Mouse (Mus musculus) lung, postnatal 0 days (tissue): ENCODE measurements around the gene Ptprq. TPM values are rescaled to one million over a fixed set of nuclear protein-coding genes. Genes with fewer than 3 reads are reported as not detected.
A peak's percentile ranks its signal among the peaks of the same experiment; 100 is the strongest.

Source experiments
- ATAC-seq: fragments of 200-750 bp; cut with Nextera tagmentation; 2 replicates; pipeline ENCODE4 v1.8.0; 2017; ENCODE audit warnings: moderate library complexity
- DNase-seq: peaks from one replicate; pipeline ENCODE4 v3.0.0-alpha.2; 2016; ENCODE audit warnings: low spot score
- H3K27ac ChIP-seq: fragments of 300-500 bp; sonication (generic); 2 replicates; pipeline ENCODE4 v1.5.1; 2014; ENCODE audit warnings: antibody characterized with exemption, mild to moderate bottlenecking, low read length, mixed read lengths
- H3K27me3 ChIP-seq: fragments of 300-500 bp; sonication (generic); replicated peaks from 2 replicates; pipeline ENCODE4 v1.6.1; 2014; ENCODE audit warnings: low read length, mixed read lengths; ENCODE audit not compliant: insufficient read depth
- H3K36me3 ChIP-seq: fragments of 300-500 bp; sonication (generic); 2 replicates; pipeline ENCODE4 v1.6.1; 2014; ENCODE audit warnings: low read length, mixed read lengths; ENCODE audit not compliant: insufficient read depth
- H3K4me1 ChIP-seq: fragments of 300-500 bp; sonication (generic); 2 replicates; pipeline ENCODE4 v1.6.1; 2014; ENCODE audit warnings: antibody characterized with exemption, low read depth, low read length, mixed read lengths; ENCODE audit not compliant: insufficient read depth
- H3K4me2 ChIP-seq: fragments of 300-500 bp; sonication (generic); replicated peaks from 2 replicates; pipeline ENCODE4 v1.6.1; 2014; ENCODE audit warnings: low read depth, mild to moderate bottlenecking, low read length, moderate library complexity, mixed read lengths
- H3K4me3 ChIP-seq: fragments of 300-500 bp; sonication (generic); 2 replicates; pipeline ENCODE4 v1.5.1; 2014; ENCODE audit warnings: low read depth, low read length
- H3K9ac ChIP-seq: fragments of 300-500 bp; sonication (generic); replicated peaks from 2 replicates; pipeline ENCODE4 v1.6.1; 2014; ENCODE audit warnings: low read depth, mild to moderate bottlenecking
- H3K9me3 ChIP-seq: fragments of 300-500 bp; sonication (generic); 2 replicates; pipeline ENCODE4 v1.6.1; 2016; ENCODE audit warnings: low read length, mixed read lengths
- CTCF ChIP-seq: IDR thresholded peaks from 2 replicates; pipeline ENCODE4 v1.5.1; 2016; ENCODE audit warnings: antibody characterized with exemption, mild to moderate bottlenecking
- EP300 ChIP-seq: IDR thresholded peaks from 2 replicates; pipeline ENCODE4 v1.6.1; 2016; ENCODE audit warnings: antibody characterized with exemption, mild to moderate bottlenecking, control low read depth
- WGBS: fragments of 180-500 bp; shearing (Covaris S2); extraction: QIAGEN DNeasy Blood & Tissue Kit; methylation state at CpG from one replicate; pipeline ENCODE4 v1.1.7; 2014; 5-methylcytosine and 5-hydroxymethylcytosine counted together
- polyA plus RNA-seq: library from polyadenylated mRNA; unstranded; fragments of >200 nt; fragmentation: Nextera tagmentation; extraction: Ambion mirVana; gene quantifications from 2 replicates; pipeline ENCODE4 v1.2.1, GENCODE M21; 2015

The Ptprq gene
- 0.07 TPM in 2 replicates for polyA plus RNA-seq

DNA sequence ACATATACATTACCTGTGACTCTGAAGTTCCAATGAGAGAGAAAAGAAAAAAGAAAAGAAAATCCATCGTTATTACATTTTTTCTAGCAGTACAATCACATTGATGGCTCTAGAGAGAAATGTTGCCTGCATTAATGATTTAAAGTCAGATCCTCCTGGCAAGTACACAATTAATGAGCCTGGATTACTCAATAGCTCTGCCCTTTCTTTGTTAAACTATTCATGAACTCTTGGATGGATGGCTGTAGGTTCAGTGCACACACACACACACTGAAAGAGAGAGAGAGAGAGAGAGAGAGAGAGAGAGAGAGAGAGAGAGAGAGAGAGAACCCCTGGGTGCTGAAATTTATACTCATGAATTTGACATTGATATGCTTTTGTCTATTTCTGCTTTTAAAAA is at the start of gene Ptprq:
Gene Ptprq, minus strand, starts transcription at position 246 of the 400 bp plus-strand sequence.
- DNase-seq (no peak), ATAC-seq (no peak)
- no peaks in the 10 kb centered on the region for H3K9me3 ChIP-seq
- TF ChIP-seq CTCF (no peak), EP300 (no peak)
- H3K36me3 ChIP-seq: no peaks in the 10 kb centered on the region
- no peaks in the 10 kb centered on the region for H3K27me3 ChIP-seq
- no peaks in the 10 kb centered on the region for H3K4me1 ChIP-seq
- WGBS: 55% methylated on average over 1 of the region's 1 CpGs
- H3K4me3 ChIP-seq: no peak within 1 kb of the TSS
- H3K9ac ChIP-seq: no peak within 1 kb of the TSS
- no peak within 1 kb of the TSS for H3K4me2 ChIP-seq
- no peak within 1 kb of the TSS for H3K27ac ChIP-seq

DNA sequence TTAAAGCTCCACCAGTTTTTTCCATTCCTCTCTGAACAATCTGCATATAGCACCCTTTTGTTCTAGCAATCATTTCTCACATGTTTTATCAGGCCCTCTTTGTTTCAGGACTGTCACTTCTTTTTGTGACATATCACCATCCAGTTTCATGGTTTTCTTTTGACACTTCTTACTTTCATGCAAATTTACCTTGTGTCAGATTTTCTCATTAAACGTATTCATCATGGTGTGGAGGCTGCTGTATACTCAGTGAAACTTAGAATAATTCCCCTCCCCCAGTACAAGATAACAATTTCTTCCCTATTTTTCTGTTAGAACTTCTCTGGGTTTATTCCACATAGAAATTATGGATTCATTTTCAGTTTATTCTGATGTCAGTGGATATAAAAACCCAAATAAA is 39.8 kb upstream of the Ptprq start:
- Histone ChIP-seq H3K36me3 (no peaks in the 10 kb centered on the region), H3K9ac (no peak overlapping the region), H3K4me2 (no peak overlapping the region), H3K9me3 (no peaks in the 10 kb centered on the region), H3K27ac (no peak overlapping the region), H3K4me1 (no peaks in the 10 kb centered on the region), H3K27me3 (no peaks in the 10 kb centered on the region), H3K4me3 (no peak overlapping the region)
- DNase-seq (no peak), ATAC-seq (no peak)
- TF ChIP-seq CTCF: no peak
- TF ChIP-seq EP300: no peak
- 70% methylated on average over 1 of the region's 1 CpGs for WGBS

GRCm38 (mm10) chr10:107753471-107753870 is 33.6 kb upstream of the Ptprq start:
- 78% methylated on average over 3 of the region's 3 CpGs for WGBS
- H3K4me1 ChIP-seq: no peaks in the 10 kb centered on the region; the same call in 1 of the 2 replicates
- H3K9ac ChIP-seq: no peak overlapping the region
- TF ChIP-seq CTCF (no peak), EP300 (no peak)
- H3K4me2 ChIP-seq: no peak overlapping the region
- no peak overlapping the region for H3K27ac ChIP-seq
- DNase-seq (no peak), ATAC-seq (no peak)
- H3K27me3 ChIP-seq: no peaks in the 10 kb centered on the region
- no peaks in the 10 kb centered on the region for H3K9me3 ChIP-seq
- no peaks in the 10 kb centered on the region for H3K36me3 ChIP-seq
- H3K4me3 ChIP-seq: no peak overlapping the region

DNA sequence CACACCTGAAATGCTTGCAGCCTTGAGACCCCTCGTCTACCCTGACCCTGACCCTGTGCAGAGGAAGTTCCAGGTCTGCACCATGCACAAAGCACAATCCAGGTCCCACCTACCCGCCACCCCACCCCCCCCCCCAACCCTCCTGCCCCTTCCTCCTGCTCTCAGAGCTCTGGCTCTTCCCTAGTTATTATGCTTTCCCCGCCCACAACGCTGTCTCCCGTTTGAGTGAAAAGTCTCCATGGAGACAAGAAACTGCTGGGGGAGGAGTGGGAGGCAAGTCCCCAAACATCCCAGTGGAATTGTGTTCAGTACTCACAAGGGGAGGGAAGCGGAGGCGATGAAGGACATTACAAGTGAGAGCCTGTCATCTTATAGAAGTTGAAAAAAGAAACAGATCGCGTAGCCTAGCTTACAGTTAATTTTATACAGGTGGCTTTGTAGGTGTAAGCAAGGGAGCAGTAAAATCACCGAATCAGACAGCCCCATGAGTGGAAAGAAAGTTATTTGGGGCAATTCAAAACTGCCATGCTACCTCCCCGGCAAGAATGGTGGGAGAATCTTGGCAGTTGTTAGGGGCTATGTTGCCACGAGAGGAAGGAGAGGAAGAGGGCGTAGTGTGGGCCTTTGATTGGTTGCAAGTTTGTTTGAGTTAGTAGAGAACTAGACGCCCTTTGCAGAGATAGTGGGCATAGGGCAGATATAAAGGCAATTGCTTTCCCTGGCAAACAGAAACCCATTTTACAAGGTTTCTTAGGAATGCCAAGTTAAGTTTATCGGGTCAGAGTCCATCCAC is 32.7 kb upstream of the Ptprq start:
- H3K9me3 ChIP-seq: no peaks in the 10 kb centered on the region
- H3K27me3 ChIP-seq: no peaks in the 10 kb centered on the region
- peak overlapping the region; percentile 34 for H3K4me2 ChIP-seq
- DNase-seq (peak; percentile 11), ATAC-seq (no peak)
- 25% methylated on average over 15 of the region's 15 CpGs for WGBS
- H3K9ac ChIP-seq: no peak overlapping the region
- no peak overlapping the region for H3K4me3 ChIP-seq
- no peaks in the 10 kb centered on the region; the same call in 1 of the 2 replicates for H3K4me1 ChIP-seq
- no peak for TF ChIP-seq CTCF
- TF ChIP-seq EP300: no peak
- no peaks in the 10 kb centered on the region for H3K36me3 ChIP-seq
- no peak overlapping the region for H3K27ac ChIP-seq

DNA sequence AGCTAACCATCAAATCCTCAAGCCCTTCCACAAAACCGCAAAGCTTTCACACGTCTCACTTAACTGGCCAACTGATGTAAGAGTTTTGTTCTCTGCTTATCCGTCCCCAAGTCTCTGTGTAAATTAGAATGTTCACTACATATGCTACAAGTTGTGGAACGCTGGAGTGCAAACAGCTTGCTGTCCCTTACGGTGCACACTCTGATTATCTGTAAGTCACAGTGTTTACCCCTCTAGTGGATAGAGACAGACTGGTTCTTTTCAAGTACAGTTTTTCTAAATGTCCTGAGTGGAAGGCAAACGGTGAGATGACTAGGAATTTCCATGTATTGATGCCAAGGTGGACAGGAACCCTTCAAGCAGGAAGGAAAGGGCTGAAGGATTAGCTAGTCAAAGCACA is 32.1 kb upstream of the Ptprq start:
- Histone ChIP-seq H3K4me2 (peak overlapping the region; percentile 34), H3K9ac (no peak overlapping the region), H3K4me1 (no peaks in the 10 kb centered on the region; the same call in 1 of the 2 replicates), H3K36me3 (no peaks in the 10 kb centered on the region), H3K4me3 (no peak overlapping the region), H3K27ac (no peak overlapping the region), H3K9me3 (no peaks in the 10 kb centered on the region), H3K27me3 (no peaks in the 10 kb centered on the region)
- DNase-seq (peak; percentile 11), ATAC-seq (no peak)
- WGBS: 27% methylated on average over 6 of the region's 6 CpGs
- TF ChIP-seq EP300: no peak
- TF ChIP-seq CTCF: no peak

DNA sequence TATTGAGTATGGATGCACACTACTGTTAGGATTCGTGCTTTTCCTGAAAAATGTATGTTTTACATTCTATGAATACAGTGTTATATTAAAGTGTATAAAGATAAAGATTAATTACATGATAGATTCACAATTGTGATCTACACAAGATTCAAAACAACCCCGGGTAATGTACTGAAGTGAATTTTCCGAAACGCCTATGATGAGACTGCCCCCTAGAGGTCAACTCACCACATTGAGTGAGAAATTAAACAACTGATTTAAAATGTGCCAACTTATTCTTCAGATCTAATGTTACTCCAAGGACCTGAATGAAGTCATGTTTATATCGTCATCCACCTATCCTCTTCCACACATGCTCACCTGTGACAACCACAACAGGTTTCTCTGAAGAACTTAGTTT is 27.7 kb upstream of the Ptprq start:
- TF ChIP-seq EP300: no peak
- peak; percentile 74 for TF ChIP-seq CTCF
- Histone ChIP-seq H3K27ac (no peak overlapping the region), H3K4me3 (no peak overlapping the region), H3K9me3 (no peaks in the 10 kb centered on the region), H3K36me3 (no peaks in the 10 kb centered on the region), H3K4me1 (no peaks in the 10 kb centered on the region; the same call in 1 of the 2 replicates), H3K27me3 (no peaks in the 10 kb centered on the region), H3K9ac (no peak overlapping the region), H3K4me2 (no peak overlapping the region)
- no peak for ATAC-seq
- 19% methylated on average over 5 of the region's 5 CpGs for WGBS
- peak; percentile 58 for DNase-seq
